Mouse (Mus musculus) myocyte (in vitro differentiated cells): ENCODE data around the gene Dhx30. TPM values are rescaled to one million over a fixed set of nuclear protein-coding genes. Genes with fewer than 3 reads are reported as not detected.
"Not testable (repeated sequence)": the region's sequence is repeated elsewhere in the genome, so short reads cannot be mapped to it uniquely, and the experiment has no call there.

Experiments
- H3K27me3 ChIP-seq: one replicate; pipeline ENCODE4 v1.6.1; 2011; ENCODE audit not compliant: control insufficient read depth, insufficient read depth, insufficient read length
- H3K36me3 ChIP-seq: one replicate; pipeline ENCODE4 v1.6.1; 2011; ENCODE audit not compliant: control insufficient read depth, insufficient read depth
- H3K4me2 ChIP-seq: one replicate; pipeline ENCODE4 v1.6.1; 2011; ENCODE audit warnings: low read depth, control low read depth
- H3K4me3 ChIP-seq: one replicate; pipeline ENCODE4 v1.5.1; 2011; ENCODE audit warnings: mild to moderate bottlenecking, control low read depth, moderate library complexity
- H3K79me2 ChIP-seq: one replicate; pipeline ENCODE4 v1.6.1; 2011; ENCODE audit not compliant: control insufficient read depth, insufficient read depth
- H3ac ChIP-seq: one replicate; pipeline ENCODE4 v1.6.1; 2011; ENCODE audit not compliant: control insufficient read depth, insufficient read length
- CEBPB ChIP-seq: IDR thresholded peaks from 2 replicates; pipeline ENCODE4 v1.6.1; 2011; ENCODE audit warnings: mild to moderate bottlenecking, moderate library complexity; ENCODE audit not compliant: poor library complexity, insufficient read depth, severe bottlenecking
- E2F4 ChIP-seq: IDR thresholded peaks from one replicate; pipeline ENCODE4 v1.6.1; 2011; ENCODE audit warnings: mild to moderate bottlenecking, control low read depth, moderate library complexity; ENCODE audit not compliant: insufficient read depth
- MAX ChIP-seq: IDR thresholded peaks from one replicate; pipeline ENCODE4 v1.6.1; 2011; ENCODE audit warnings: low read depth, mild to moderate bottlenecking, control low read depth
- MYOD1 ChIP-seq, 3 experiments: IDR thresholded peaks; one replicate each; pipeline ENCODE4 v1.6.1; 2011; ENCODE audit warnings: control low read depth in 2 of 3, low read depth in 2 of 3, mild to moderate bottlenecking in 2 of 3, moderate library complexity in 1 of 3; ENCODE audit not compliant: insufficient read length in 2 of 3, control insufficient read depth in 1 of 3
- MYOG ChIP-seq, 3 experiments: IDR thresholded peaks; one replicate each; pipeline ENCODE4 v1.6.1; 2011; ENCODE audit warnings: control low read depth in 2 of 3, low read depth in 2 of 3, mild to moderate bottlenecking in 2 of 3; ENCODE audit not compliant: insufficient read length in 2 of 3, control insufficient read depth in 1 of 3, insufficient read depth in 1 of 3
- POLR2A ChIP-seq: IDR thresholded peaks from one replicate; pipeline ENCODE4 v1.6.1; 2011; ENCODE audit warnings: low read depth, mild to moderate bottlenecking, control low read depth, moderate library complexity; ENCODE audit not compliant: insufficient read length
- POLR2AphosphoS2 ChIP-seq: IDR thresholded peaks from one replicate; pipeline ENCODE4 v1.6.1; 2011; ENCODE audit warnings: low read depth, control low read depth; ENCODE audit not compliant: insufficient read length
- REST ChIP-seq: IDR thresholded peaks from one replicate; pipeline ENCODE4 v1.6.1; 2011; ENCODE audit warnings: mild to moderate bottlenecking, control low read depth, moderate library complexity; ENCODE audit not compliant: insufficient read depth, insufficient read length
- SRF ChIP-seq: IDR thresholded peaks from one replicate; pipeline ENCODE4 v1.6.1; 2011; ENCODE audit warnings: low read depth; ENCODE audit not compliant: control insufficient read depth, insufficient read length
- TCF12 ChIP-seq: IDR thresholded peaks from one replicate; pipeline ENCODE4 v1.6.1; 2011; ENCODE audit warnings: mild to moderate bottlenecking, control low read depth; ENCODE audit not compliant: poor library complexity, insufficient read depth, severe bottlenecking
- TCF3 ChIP-seq: IDR thresholded peaks from one replicate; pipeline ENCODE4 v1.6.1; 2011; ENCODE audit warnings: low read depth, control low read depth; ENCODE audit not compliant: insufficient read length
- USF1 ChIP-seq: IDR thresholded peaks from one replicate; pipeline ENCODE4 v1.6.1; 2011; ENCODE audit warnings: low read depth, mild to moderate bottlenecking, control low read depth, moderate library complexity
- polyA plus RNA-seq: library from polyadenylated mRNA; unstranded; fragments of >200 nt; fragmentation: generic; extraction: Trizol; gene quantifications from one replicate; pipeline ENCODE4 v1.2.1, GENCODE M21; 2012; ENCODE audit warnings: missing spikeins

Dhx30 gene
- polyA plus RNA-seq, result 79.1 TPM

DNA sequence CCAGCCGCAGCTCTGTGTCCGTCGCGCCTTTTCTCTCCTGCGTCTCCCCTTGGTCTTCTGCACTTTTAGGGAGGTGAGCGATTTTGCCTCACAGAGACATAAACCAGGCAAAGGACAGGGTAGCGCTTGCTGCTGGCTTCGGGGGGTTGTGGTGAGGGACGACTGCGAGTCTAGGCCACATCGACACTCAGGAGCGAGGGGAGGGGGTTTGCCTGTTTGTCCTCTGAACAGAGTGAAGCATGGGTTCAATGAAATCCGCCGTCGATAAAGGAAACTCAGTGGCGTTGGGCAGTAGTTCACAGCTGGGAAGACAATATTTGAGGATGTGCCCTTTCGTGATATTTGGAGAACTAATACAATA, at the start of gene Dhx30:
TSS of gene Dhx30 (minus strand) at position 52 of the 361 bp plus-strand sequence.
- no peaks in the 10 kb centered on the region for H3K27me3 ChIP-seq
- H3ac ChIP-seq, result peak within 1 kb of the TSS; percentile 90
- no peak for TF ChIP-seq MYOG (IDR thresholded peaks at IDR 0.05; ENCODE audit: control insufficient read depth in 1 of 3, insufficient read depth in 1 of 3, insufficient read length in 2 of 3, low read depth in 2 of 3)
- TF ChIP-seq MAX, result no peak
- no peak for TF ChIP-seq POLR2A
- TF ChIP-seq POLR2AphosphoS2, result peak; percentile 11
- TF ChIP-seq TCF12, result no peak
- peak within 1 kb of the TSS; percentile 91 for H3K4me3 ChIP-seq
- H3K4me2 ChIP-seq, result peak within 1 kb of the TSS; percentile 91
- peaks cover 24% of the 10 kb centered on the region for H3K79me2 ChIP-seq
- peaks cover 1% of the 10 kb centered on the region for H3K36me3 ChIP-seq

GRCm38 (mm10) chr9:110163071-110163470, 45.4 kb upstream of the Dhx30 start:
- Histone ChIP-seq H3K4me2 (peak overlapping the region; percentile 28), H3K36me3 (peaks cover 14% of the 10 kb centered on the region)
- TF ChIP-seq TCF12, result no peak
- no peak for TF ChIP-seq TCF3
- no peak for TF ChIP-seq POLR2AphosphoS2
- no peak for TF ChIP-seq CEBPB
- TF ChIP-seq REST, result no peak
- TF ChIP-seq SRF, result no peak
- TF ChIP-seq USF1, result no peak
- no peak for TF ChIP-seq MAX
- TF ChIP-seq MYOG (IDR thresholded peaks at IDR 0.05; ENCODE audit: control insufficient read depth in 1 of 3, insufficient read depth in 1 of 3, insufficient read length in 2 of 3, low read depth in 2 of 3), result no peak
- TF ChIP-seq MYOD1 (IDR thresholded peaks at IDR 0.05; ENCODE audit: control insufficient read depth in 1 of 3, insufficient read length in 2 of 3, low read depth in 2 of 3), result no peak
- TF ChIP-seq E2F4, result no peak
- TF ChIP-seq POLR2A, result no peak

DNA sequence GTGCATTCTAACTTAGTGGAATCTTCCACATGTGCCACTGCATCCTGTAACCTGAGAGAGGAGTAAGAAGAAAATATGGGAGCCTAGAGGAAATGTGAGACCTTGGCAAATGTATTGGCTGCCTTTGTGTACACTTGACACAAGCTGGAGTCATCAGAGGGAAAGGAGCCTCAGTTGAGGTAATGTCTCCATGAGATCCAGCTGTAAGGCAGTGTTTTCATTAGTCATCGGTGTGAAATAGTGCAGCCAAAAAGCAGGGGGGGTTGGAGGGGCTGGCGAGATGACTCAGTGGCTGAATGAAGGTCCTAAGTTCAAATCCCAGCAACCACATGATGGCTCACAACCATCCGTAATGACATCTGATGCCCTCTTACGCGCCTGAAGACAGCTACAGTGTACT, 44.8 kb upstream of the Dhx30 start:
- peaks cover 27% of the 10 kb centered on the region for H3K79me2 ChIP-seq
- no peaks in the 10 kb centered on the region for H3K27me3 ChIP-seq
- no peak overlapping the region for H3ac ChIP-seq
- peaks cover 14% of the 10 kb centered on the region for H3K36me3 ChIP-seq
- H3K4me3 ChIP-seq, result no peak overlapping the region
- H3K4me2 ChIP-seq, result peak overlapping the region; percentile 28
- TF ChIP-seq USF1 (no peak), E2F4 (no peak), POLR2AphosphoS2 (no peak), MYOG (IDR thresholded peaks at IDR 0.05; ENCODE audit: control insufficient read depth in 1 of 3, insufficient read depth in 1 of 3, insufficient read length in 2 of 3, low read depth in 2 of 3) (no peak), MYOD1 (IDR thresholded peaks at IDR 0.05; ENCODE audit: control insufficient read depth in 1 of 3, insufficient read length in 2 of 3, low read depth in 2 of 3) (no peak)

More at GRCm38 (mm10) chr9:110163071-110163470, 45.4 kb upstream of the Dhx30 start:
- Histone ChIP-seq H3K4me3 (no peak overlapping the region), H3ac (no peak overlapping the region), H3K27me3 (no peaks in the 10 kb centered on the region), H3K79me2 (peaks cover 27% of the 10 kb centered on the region)

DNA sequence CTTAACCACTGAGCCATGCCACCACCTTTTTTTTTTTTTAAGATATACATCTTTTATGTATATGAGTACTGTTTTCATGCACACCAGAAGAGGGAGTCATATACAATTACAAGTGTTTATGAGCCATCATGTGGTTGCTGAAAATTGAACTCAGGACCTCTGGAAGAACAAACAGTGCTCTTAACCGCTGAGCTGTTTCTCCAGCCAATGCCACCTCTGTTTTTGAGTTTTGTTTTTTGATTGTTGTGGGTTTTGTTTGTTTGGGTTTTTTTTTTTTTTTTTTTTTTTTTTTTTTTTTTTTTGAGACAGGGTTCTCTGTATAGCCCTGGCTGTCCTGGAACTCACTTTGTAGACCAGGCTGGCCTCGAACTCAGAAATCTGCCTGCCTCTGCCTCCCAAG, 42.9 kb upstream of the Dhx30 start:
- H3K4me3 ChIP-seq, H3K27me3 ChIP-seq, H3ac ChIP-seq, H3K4me2 ChIP-seq: not testable (repeated sequence)
- peaks cover 20% of the 10 kb centered on the region for H3K36me3 ChIP-seq
- peaks cover 31% of the 10 kb centered on the region for H3K79me2 ChIP-seq

GRCm38 (mm10) chr9:110159036-110159435, 41.4 kb upstream of the Dhx30 start:
- TF ChIP-seq TCF3 (no peak), POLR2A (no peak), POLR2AphosphoS2 (no peak)
- Histone ChIP-seq H3K4me3 (no peak overlapping the region), H3K4me2 (no peak overlapping the region), H3K79me2 (peaks cover 31% of the 10 kb centered on the region), H3K27me3 (no peaks in the 10 kb centered on the region), H3ac (no peak overlapping the region), H3K36me3 (peaks cover 28% of the 10 kb centered on the region)

DNA sequence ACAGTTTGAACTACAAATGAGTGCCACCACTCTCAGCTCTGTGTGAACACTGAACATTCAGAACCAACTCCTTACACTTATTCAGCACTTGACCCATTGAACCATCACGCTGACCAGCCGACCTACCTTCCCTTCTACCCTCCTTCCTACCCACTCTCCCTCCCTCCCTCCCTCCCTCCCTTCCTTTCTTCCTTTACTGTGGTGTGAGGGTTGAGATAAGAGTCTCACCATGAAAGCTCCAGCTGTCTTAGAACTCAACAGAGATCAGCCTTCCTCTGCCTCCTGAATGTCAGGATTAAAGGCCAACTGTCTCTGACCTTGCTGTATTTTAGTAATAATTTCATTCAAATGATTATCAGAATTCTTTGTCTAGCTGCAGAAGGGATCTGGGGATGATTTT, 31.0 kb upstream of the Dhx30 start:
- no peak overlapping the region for H3K4me2 ChIP-seq
- H3K4me3 ChIP-seq, result no peak overlapping the region
- TF ChIP-seq MYOG (IDR thresholded peaks at IDR 0.05; ENCODE audit: control insufficient read depth in 1 of 3, insufficient read depth in 1 of 3, insufficient read length in 2 of 3, low read depth in 2 of 3) (no peak), USF1 (no peak), SRF (no peak), MYOD1 (IDR thresholded peaks at IDR 0.05; ENCODE audit: control insufficient read depth in 1 of 3, insufficient read length in 2 of 3, low read depth in 2 of 3) (no peak), TCF12 (no peak), POLR2AphosphoS2 (no peak), MAX (no peak), E2F4 (no peak), TCF3 (no peak), POLR2A (no peak), REST (no peak), CEBPB (no peak)
- H3K79me2 ChIP-seq, result peaks cover 42% of the 10 kb centered on the region
- no peaks in the 10 kb centered on the region for H3K27me3 ChIP-seq
- H3ac ChIP-seq, result no peak overlapping the region
- H3K36me3 ChIP-seq, result peaks cover 42% of the 10 kb centered on the region
